Mouse (Mus musculus) adrenal gland, adult 10 weeks (tissue): ENCODE measurements around the gene Mup2. TPM values are rescaled to one million over a fixed set of nuclear protein-coding genes. Genes with fewer than 3 reads are reported as not detected.

Experiments
- polyA plus RNA-seq: library from polyadenylated mRNA; stranded (reverse); fragments of 350-450 nt; fragmentation: Illumina TruSeq; extraction: RNeasy Lipid Tissue Mini Kit (QIAGEN cat#74804); gene quantifications from one replicate; pipeline ENCODE4 v1.2.3, GENCODE M21; 2014; ENCODE audit warnings: low read depth, low replicate concordance

The Mup2 gene
- not detected for polyA plus RNA-seq

GRCm38 (mm10) chr4:60154189-60154588 is at the start of gene Mup2:
Mup2 (minus strand) TSS chr4:60154289.

Other genes with a start within 250 kb of the Mup2 start
- gene Slc46a2, start 239.2 kb downstream of the Mup2 start, polyA plus RNA-seq = not detected
- not detected for gene Mup4, start 193.6 kb downstream of the Mup2 start, polyA plus RNA-seq
- not detected for gene Mup6, start 190.0 kb downstream of the Mup2 start, polyA plus RNA-seq
- gene Mup7, start 83.8 kb downstream of the Mup2 start, polyA plus RNA-seq = not detected
- gene Mup8, start 68.3 kb upstream of the Mup2 start, polyA plus RNA-seq = not detected